Mouse (Mus musculus): ENCODE results near the gene Traf1. TPM values are rescaled to one million over a fixed set of nuclear protein-coding genes. Genes with fewer than 3 reads are reported as not detected.

Gene Traf1
- polyA plus RNA-seq, 1 experiment from 2014 or later, result 61.4 TPM

DNA sequence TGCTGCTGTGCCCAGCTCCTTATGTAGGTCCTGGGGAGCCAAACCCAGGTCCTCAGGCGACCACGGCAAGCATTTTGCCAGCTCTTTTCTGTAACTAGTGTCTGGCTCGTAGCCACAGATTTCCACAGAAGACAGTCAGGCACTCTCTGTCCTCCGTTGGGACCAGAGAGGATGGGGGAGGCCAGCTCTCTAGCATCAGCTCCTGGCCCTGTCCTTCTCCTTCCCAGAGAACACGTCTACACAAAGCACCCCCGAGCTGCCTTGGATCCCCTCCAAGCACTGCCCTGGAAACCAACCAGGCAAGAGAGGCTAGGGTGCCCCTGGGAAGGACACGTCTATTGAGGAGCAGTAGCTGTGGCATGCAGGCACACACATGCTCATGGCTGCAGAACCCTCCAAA, 7.6 kb upstream of the Traf1 start:
- WGBS, result 61% methylated on average over 7 of the region's 7 CpGs
- Histone ChIP-seq H3K4me2 (replicated peaks; ENCODE audit: low read depth, low read length) (no peak overlapping the region), H3K27me3 (replicated peaks; ENCODE audit: insufficient read depth, low read length) (no peaks in the 10 kb centered on the region), H3K4me3 (ENCODE audit: low read depth, low read length) (no peak overlapping the region), H3K27ac (ENCODE audit: low read length) (no peak overlapping the region), H3K9ac (replicated peaks; ENCODE audit: low read depth) (no peak overlapping the region), H3K4me1 (ENCODE audit: insufficient read depth, low read depth, low read length) (no peaks in the 10 kb centered on the region), H3K9me3 (ENCODE audit: low read length) (no peaks in the 10 kb centered on the region), H3K36me3 (ENCODE audit: insufficient read depth, low read length) (no peaks in the 10 kb centered on the region)
- TF ChIP-seq CTCF (IDR thresholded peaks at IDR 0.05), result no peak
- no peak for TF ChIP-seq EP300 (IDR thresholded peaks at IDR 0.05)
- DNase-seq (ENCODE audit: low spot score) (no peak), ATAC-seq (no peak)

GRCm38 (mm10) chr2:34966243-34966934, 4.8 kb upstream of the Traf1 start:
- no peak for TF ChIP-seq CTCF (IDR thresholded peaks at IDR 0.05)
- no peak for TF ChIP-seq EP300 (IDR thresholded peaks at IDR 0.05)
- Histone ChIP-seq H3K4me1 (ENCODE audit: insufficient read depth, low read depth, low read length) (no peaks in the 10 kb centered on the region; the same call in 1 of the 2 replicates), H3K36me3 (ENCODE audit: insufficient read depth, low read length) (no peaks in the 10 kb centered on the region), H3K27ac (ENCODE audit: low read length) (no peak overlapping the region), H3K4me3 (ENCODE audit: low read depth, low read length) (no peak overlapping the region), H3K9me3 (ENCODE audit: low read length) (no peaks in the 10 kb centered on the region), H3K9ac (replicated peaks; ENCODE audit: low read depth) (no peak overlapping the region), H3K4me2 (replicated peaks; ENCODE audit: low read depth, low read length) (no peak overlapping the region), H3K27me3 (replicated peaks; ENCODE audit: insufficient read depth, low read length) (no peaks in the 10 kb centered on the region)
- ATAC-seq (no peak), DNase-seq (ENCODE audit: low spot score) (no peak)
- 80% methylated on average over 8 of the region's 8 CpGs for WGBS

- H3K27me3 ChIP-seq (replicated peaks; ENCODE audit: insufficient read depth, low read length), result no peaks in the 10 kb centered on the region
- no peak for TF ChIP-seq CTCF (IDR thresholded peaks at IDR 0.05)
- no peak for TF ChIP-seq EP300 (IDR thresholded peaks at IDR 0.05)
- DNase-seq (ENCODE audit: low spot score) (no peak), ATAC-seq (no peak)
- no peak overlapping the region for H3K27ac ChIP-seq (ENCODE audit: low read length)
- no peaks in the 10 kb centered on the region for H3K36me3 ChIP-seq (ENCODE audit: insufficient read depth, low read length)
- H3K4me3 ChIP-seq (ENCODE audit: low read depth, low read length), result no peak overlapping the region
- no peaks in the 10 kb centered on the region; the same call in 1 of the 2 replicates for H3K4me1 ChIP-seq (ENCODE audit: insufficient read depth, low read depth, low read length)
- no peak overlapping the region for H3K9ac ChIP-seq (replicated peaks; ENCODE audit: low read depth)
- WGBS, result 74% methylated on average over 8 of the region's 8 CpGs
- no peaks in the 10 kb centered on the region for H3K9me3 ChIP-seq (ENCODE audit: low read length)
- H3K4me2 ChIP-seq (replicated peaks; ENCODE audit: low read depth, low read length), result no peak overlapping the region
Observed at GRCm38 (mm10) chr2:34965806-34966205, 4.2 kb upstream of the Traf1 start.

DNA sequence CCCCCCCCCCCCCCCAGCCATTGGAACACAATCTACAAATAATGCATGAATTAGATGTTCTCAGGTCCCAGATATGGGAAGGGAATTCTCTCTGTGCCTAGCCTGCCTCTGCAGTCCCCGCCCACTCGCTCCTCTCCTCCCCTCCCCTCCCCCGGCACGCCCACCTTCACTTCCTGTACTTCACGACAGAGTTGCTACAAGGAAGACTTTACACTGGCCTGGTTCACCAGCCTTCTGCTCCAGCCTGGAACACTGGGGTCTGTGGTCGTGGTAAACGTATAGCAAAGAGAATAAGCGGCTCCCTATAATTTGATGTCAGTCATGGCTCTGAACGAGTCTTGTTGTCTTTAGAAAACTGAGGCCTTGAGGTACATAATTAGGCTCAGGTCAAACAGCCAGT, 3.7 kb upstream of the Traf1 start:
- H3K27ac ChIP-seq (ENCODE audit: low read length), result no peak overlapping the region
- H3K27me3 ChIP-seq (replicated peaks; ENCODE audit: insufficient read depth, low read length), result no peaks in the 10 kb centered on the region
- H3K9ac ChIP-seq (replicated peaks; ENCODE audit: low read depth), result no peak overlapping the region
- H3K4me3 ChIP-seq (ENCODE audit: low read depth, low read length), result no peak overlapping the region
- 41% methylated on average over 5 of the region's 9 CpGs for WGBS
- no peak for TF ChIP-seq CTCF (IDR thresholded peaks at IDR 0.05)
- no peak for TF ChIP-seq EP300 (IDR thresholded peaks at IDR 0.05)
- peak; percentile 80 for DNase-seq (ENCODE audit: low spot score)
- ATAC-seq, result peak; percentile 23; the same call in 1 of the 2 replicates
- no peaks in the 10 kb centered on the region; the same call in 1 of the 2 replicates for H3K4me1 ChIP-seq (ENCODE audit: insufficient read depth, low read depth, low read length)
- H3K36me3 ChIP-seq (ENCODE audit: insufficient read depth, low read length), result no peaks in the 10 kb centered on the region
- H3K9me3 ChIP-seq (ENCODE audit: low read length), result no peaks in the 10 kb centered on the region
- H3K4me2 ChIP-seq (replicated peaks; ENCODE audit: low read depth, low read length), result no peak overlapping the region

GRCm38 (mm10) chr2:34964651-34965050, 3.1 kb upstream of the Traf1 start:
- Histone ChIP-seq H3K9ac (replicated peaks; ENCODE audit: low read depth) (no peak overlapping the region), H3K27ac (ENCODE audit: low read length) (no peak overlapping the region), H3K4me2 (replicated peaks; ENCODE audit: low read depth, low read length) (no peak overlapping the region), H3K4me1 (ENCODE audit: insufficient read depth, low read depth, low read length) (no peaks in the 10 kb centered on the region; the same call in 1 of the 2 replicates), H3K4me3 (ENCODE audit: low read depth, low read length) (no peak overlapping the region), H3K27me3 (replicated peaks; ENCODE audit: insufficient read depth, low read length) (no peaks in the 10 kb centered on the region), H3K9me3 (ENCODE audit: low read length) (no peaks in the 10 kb centered on the region), H3K36me3 (ENCODE audit: insufficient read depth, low read length) (no peaks in the 10 kb centered on the region)
- no peak for ATAC-seq
- TF ChIP-seq EP300 (IDR thresholded peaks at IDR 0.05) (no peak), CTCF (IDR thresholded peaks at IDR 0.05) (no peak)
- WGBS, result 62% methylated on average over 9 of the region's 9 CpGs
- DNase-seq (ENCODE audit: low spot score), result no peak

- H3K4me1 ChIP-seq (ENCODE audit: insufficient read depth, low read depth, low read length), result no peaks in the 10 kb centered on the region; the same call in 1 of the 2 replicates
- no peak overlapping the region for H3K27ac ChIP-seq (ENCODE audit: low read length)
- no peaks in the 10 kb centered on the region for H3K27me3 ChIP-seq (replicated peaks; ENCODE audit: insufficient read depth, low read length)
- DNase-seq (ENCODE audit: low spot score), result no peak
- H3K4me2 ChIP-seq (replicated peaks; ENCODE audit: low read depth, low read length), result no peak overlapping the region
- no peaks in the 10 kb centered on the region for H3K36me3 ChIP-seq (ENCODE audit: insufficient read depth, low read length)
- 84% methylated on average over 6 of the region's 6 CpGs for WGBS
- H3K9ac ChIP-seq (replicated peaks; ENCODE audit: low read depth), result no peak overlapping the region
- H3K4me3 ChIP-seq (ENCODE audit: low read depth, low read length), result no peak overlapping the region
- no peaks in the 10 kb centered on the region for H3K9me3 ChIP-seq (ENCODE audit: low read length)
- TF ChIP-seq CTCF (IDR thresholded peaks at IDR 0.05) (no peak), EP300 (IDR thresholded peaks at IDR 0.05) (no peak)
- ATAC-seq, result no peak
Observed at GRCm38 (mm10) chr2:34964230-34964629, 2.7 kb upstream of the Traf1 start.

Data from lung, postnatal 0 days (tissue).